Mouse (Mus musculus) limb, embryonic 13.5 days (tissue): ENCODE measurements around the gene Plekhb2. TPM values are rescaled to one million over a fixed set of nuclear protein-coding genes. Genes with fewer than 3 reads are reported as not detected.

Source experiments
- ATAC-seq: fragments of 200-750 bp; cut with Nextera tagmentation; 2 replicates; pipeline ENCODE4 v1.8.0; 2017; ENCODE audit warnings: low read depth, moderate number of reproducible peaks, moderate TSS enrichment; ENCODE audit not compliant: low FRiP score
- H3K27ac ChIP-seq: fragments of 300-500 bp; sonication (generic); 2 replicates; pipeline ENCODE4 v1.5.1; 2015; ENCODE audit warnings: inconsistent platforms, mild to moderate bottlenecking, moderate library complexity
- H3K27me3 ChIP-seq: fragments of 300-500 bp; sonication (generic); 2 replicates; pipeline ENCODE4 v1.6.1; 2015; ENCODE audit warnings: mild to moderate bottlenecking, inconsistent platforms
- H3K36me3 ChIP-seq: fragments of 300-500 bp; sonication (generic); 2 replicates; pipeline ENCODE4 v1.6.1; 2015; ENCODE audit warnings: inconsistent platforms, mild to moderate bottlenecking, moderate library complexity
- H3K4me1 ChIP-seq: fragments of 300-500 bp; sonication (generic); 2 replicates; pipeline ENCODE4 v1.6.1; 2015; ENCODE audit warnings: inconsistent platforms
- H3K4me2 ChIP-seq: fragments of 300-500 bp; sonication (generic); replicated peaks from 2 replicates; pipeline ENCODE4 v1.6.1; 2015; ENCODE audit warnings: inconsistent platforms, mild to moderate bottlenecking, moderate library complexity
- H3K4me3 ChIP-seq: fragments of 300-500 bp; sonication (generic); 2 replicates; pipeline ENCODE4 v1.5.1; 2015; ENCODE audit warnings: moderate library complexity, mild to moderate bottlenecking, inconsistent platforms
- H3K9ac ChIP-seq: fragments of 300-500 bp; sonication (generic); 2 replicates; pipeline ENCODE4 v1.6.1; 2015; ENCODE audit warnings: mild to moderate bottlenecking, inconsistent platforms
- H3K9me3 ChIP-seq: fragments of 300-500 bp; sonication (generic); 2 replicates; pipeline ENCODE4 v1.6.1; 2016; ENCODE audit warnings: inconsistent platforms
- WGBS: fragments of 180-500 bp; shearing (Covaris S2); methylation state at CpG from one replicate; pipeline ENCODE4 v1.1.7; 2015; 5-methylcytosine and 5-hydroxymethylcytosine counted together
- polyA plus RNA-seq: library from polyadenylated mRNA; unstranded; fragments of >200 nt; fragmentation: Nextera tagmentation; extraction: Ambion mirVana; gene quantifications from 2 replicates; pipeline ENCODE4 v1.2.1, GENCODE M21; 2015

Plekhb2 gene
- polyA plus RNA-seq, 1 experiment from 2014 or later, result 16.2 TPM

- WGBS, result 75% methylated on average over 6 of the region's 6 CpGs
- Histone ChIP-seq H3K9me3 (no peaks in the 10 kb centered on the region), H3K4me2 (no peak overlapping the region), H3K4me1 (peaks cover 47% of the 10 kb centered on the region), H3K9ac (no peak overlapping the region), H3K36me3 (peaks cover 37% of the 10 kb centered on the region), H3K27ac (no peak overlapping the region), H3K4me3 (no peak overlapping the region), H3K27me3 (no peaks in the 10 kb centered on the region)
- no peak for ATAC-seq
Measured at GRCm38 (mm10) chr1:34837951-34838689, 11.7 kb upstream of the Plekhb2 start.

GRCm38 (mm10) chr1:34839241-34839640 lies 10.5 kb upstream of the Plekhb2 start:
- 65% methylated on average over 12 of the region's 12 CpGs for WGBS
- Histone ChIP-seq H3K27me3 (no peaks in the 10 kb centered on the region), H3K4me2 (0 out of 2 replicates have a peak overlapping the region, but pooled peaks have one; percentile 9), H3K27ac (no peak overlapping the region), H3K9me3 (no peaks in the 10 kb centered on the region), H3K4me3 (no peak overlapping the region; the same call in 1 of the 2 replicates), H3K4me1 (peaks cover 45% of the 10 kb centered on the region), H3K36me3 (peaks cover 27% of the 10 kb centered on the region), H3K9ac (no peak overlapping the region)
- no peak for ATAC-seq

- peaks cover 45% of the 10 kb centered on the region for H3K4me1 ChIP-seq
- WGBS, result 0% methylated on average over 12 of the region's 12 CpGs
- H3K4me2 ChIP-seq, result peak overlapping the region; percentile 86
- H3K36me3 ChIP-seq, result peaks cover 5% of the 10 kb centered on the region; the same call in 1 of the 2 replicates
- H3K27ac ChIP-seq, result peak overlapping the region; percentile 97
- ATAC-seq, result no peak
- H3K4me3 ChIP-seq, result peak overlapping the region; percentile 75
- no peaks in the 10 kb centered on the region for H3K9me3 ChIP-seq
- H3K27me3 ChIP-seq, result no peaks in the 10 kb centered on the region
- H3K9ac ChIP-seq, result peak overlapping the region; percentile 90
Measured at GRCm38 (mm10) chr1:34841709-34842388, 7.9 kb upstream of the Plekhb2 start.

GRCm38 (mm10) chr1:34842389-34842861 lies 7.4 kb upstream of the Plekhb2 start:
- peak; percentile 88 for ATAC-seq
- Histone ChIP-seq H3K9ac (peak overlapping the region; percentile 90), H3K27me3 (no peaks in the 10 kb centered on the region), H3K4me1 (peaks cover 39% of the 10 kb centered on the region), H3K9me3 (no peaks in the 10 kb centered on the region), H3K4me3 (peak overlapping the region; percentile 75), H3K4me2 (peak overlapping the region; percentile 86), H3K36me3 (peaks cover 5% of the 10 kb centered on the region; the same call in 1 of the 2 replicates), H3K27ac (peak overlapping the region; percentile 97)
- WGBS, result under 1% methylated on average over 28 of the region's 51 CpGs

- peak; percentile 90 for ATAC-seq
- Histone ChIP-seq H3K27ac (peak within 1 kb of the TSS; percentile 97), H3K9ac (peak within 1 kb of the TSS; percentile 90), H3K9me3 (no peaks in the 10 kb centered on the region), H3K36me3 (peaks cover 5% of the 10 kb centered on the region; the same call in 1 of the 2 replicates), H3K4me3 (peak within 1 kb of the TSS; percentile 75), H3K27me3 (no peaks in the 10 kb centered on the region), H3K4me2 (peak within 1 kb of the TSS; percentile 86), H3K4me1 (peaks cover 35% of the 10 kb centered on the region)
- WGBS, result under 1% methylated on average over 59 of the region's 59 CpGs
Measured at GRCm38 (mm10) chr1:34842887-34843618, 6.7 kb upstream of the Plekhb2 start, which contains the start of gene Fam168b. Fam168b (minus strand) TSS chr1:34843065.

GRCm38 (mm10) chr1:34847070-34847469 lies 2.7 kb upstream of the Plekhb2 start:
- no peak overlapping the region for H3K4me3 ChIP-seq
- H3K9me3 ChIP-seq, result no peaks in the 10 kb centered on the region
- no peaks in the 10 kb centered on the region for H3K36me3 ChIP-seq
- ATAC-seq, result no peak
- no peak overlapping the region for H3K27ac ChIP-seq
- H3K9ac ChIP-seq, result no peak overlapping the region
- H3K27me3 ChIP-seq, result no peaks in the 10 kb centered on the region
- peaks cover 13% of the 10 kb centered on the region; the same call in 1 of the 2 replicates for H3K4me1 ChIP-seq
- WGBS, result 86% methylated on average over 3 of the region's 3 CpGs
- no peak overlapping the region for H3K4me2 ChIP-seq

- Histone ChIP-seq H3K27ac (no peak overlapping the region), H3K27me3 (no peaks in the 10 kb centered on the region), H3K4me1 (peaks cover 11% of the 10 kb centered on the region; the same call in 1 of the 2 replicates), H3K9ac (peak overlapping the region; percentile 76), H3K4me3 (peak overlapping the region; percentile 72), H3K4me2 (peak overlapping the region; percentile 84), H3K9me3 (no peaks in the 10 kb centered on the region), H3K36me3 (no peaks in the 10 kb centered on the region)
- ATAC-seq, result peak; percentile 34
- WGBS, result 44% methylated on average over 11 of the region's 11 CpGs
Measured at GRCm38 (mm10) chr1:34850343-34851136, 764 bp downstream of the Plekhb2 start.

GRCm38 (mm10) chr1:34851562-34851961 lies 1.8 kb downstream of the Plekhb2 start:
- Histone ChIP-seq H3K4me1 (peaks cover 11% of the 10 kb centered on the region; the same call in 1 of the 2 replicates), H3K9me3 (no peaks in the 10 kb centered on the region), H3K4me3 (no peak overlapping the region), H3K36me3 (no peaks in the 10 kb centered on the region), H3K27ac (no peak overlapping the region), H3K9ac (no peak overlapping the region), H3K4me2 (no peak overlapping the region), H3K27me3 (no peaks in the 10 kb centered on the region)
- ATAC-seq, result no peak
- WGBS, result 40% methylated on average over 6 of the region's 6 CpGs

- WGBS, result 73% methylated on average over 11 of the region's 11 CpGs
- Histone ChIP-seq H3K27me3 (no peaks in the 10 kb centered on the region), H3K4me2 (no peak overlapping the region)
Measured at GRCm38 (mm10) chr1:34852116-34852878, 2.5 kb downstream of the Plekhb2 start.

GRCm38 (mm10) chr1:34853786-34854185 lies 4.0 kb downstream of the Plekhb2 start:
- no peak for ATAC-seq
- WGBS, result 83% methylated on average over 2 of the region's 2 CpGs
- no peak overlapping the region for H3K27ac ChIP-seq

More at GRCm38 (mm10) chr1:34852116-34852878, 2.5 kb downstream of the Plekhb2 start:
- no peak overlapping the region for H3K27ac ChIP-seq
- peaks cover 11% of the 10 kb centered on the region; the same call in 1 of the 2 replicates for H3K4me1 ChIP-seq
- no peak overlapping the region for H3K9ac ChIP-seq
- H3K4me3 ChIP-seq, result no peak overlapping the region
- ATAC-seq, result no peak
- no peaks in the 10 kb centered on the region for H3K36me3 ChIP-seq
- H3K9me3 ChIP-seq, result no peaks in the 10 kb centered on the region

More at GRCm38 (mm10) chr1:34853786-34854185, 4.0 kb downstream of the Plekhb2 start:
- no peak overlapping the region for H3K4me3 ChIP-seq
- no peaks in the 10 kb centered on the region for H3K9me3 ChIP-seq
- H3K4me1 ChIP-seq, result peaks cover 11% of the 10 kb centered on the region; the same call in 1 of the 2 replicates
- H3K27me3 ChIP-seq, result no peaks in the 10 kb centered on the region
- no peak overlapping the region for H3K4me2 ChIP-seq
- no peak overlapping the region for H3K9ac ChIP-seq
- H3K36me3 ChIP-seq, result no peaks in the 10 kb centered on the region
